Mouse (Mus musculus) embryonic fibroblast, embryonic 13.5 days (primary cell): ENCODE results near the gene Cd180. TPM values are rescaled to one million over a fixed set of nuclear protein-coding genes. Genes with fewer than 3 reads are reported as not detected.
"Not testable (repeated sequence)": the region's sequence is repeated elsewhere in the genome, so short reads cannot be mapped to it uniquely, and the experiment has no call there.

Experiments used
- H3K27ac ChIP-seq: 2 replicates; pipeline ENCODE4 v1.5.1; 2012; ENCODE audit warnings: low read length, control low read depth, inconsistent platforms; ENCODE audit not compliant: insufficient read depth
- H3K4me1 ChIP-seq: 2 replicates; pipeline ENCODE4 v1.6.1; 2011; ENCODE audit warnings: low read length; ENCODE audit not compliant: control insufficient read depth, insufficient read depth
- H3K4me3 ChIP-seq: 2 replicates; pipeline ENCODE4 v1.5.1; 2011; ENCODE audit warnings: mild to moderate bottlenecking, control low read depth, low read length; ENCODE audit not compliant: insufficient read depth
- CTCF ChIP-seq: IDR thresholded peaks from 2 replicates; pipeline ENCODE4 v1.5.1; 2011; ENCODE audit warnings: mild to moderate bottlenecking, control low read depth, low read length, moderate library complexity, borderline replicate concordance; ENCODE audit not compliant: insufficient read depth
- POLR2A ChIP-seq: IDR thresholded peaks from 2 replicates; pipeline ENCODE4 v1.6.1; 2011; ENCODE audit warnings: low read depth, mild to moderate bottlenecking, control low read depth, low read length, moderate library complexity
- polyA plus RNA-seq: library from polyadenylated mRNA; stranded (reverse); fragments of >200 nt; gene quantifications from 2 replicates; pipeline ENCODE4 v1.2.4, GENCODE M21; 2011; ENCODE audit warnings: low read depth; ENCODE audit not compliant: missing spikeins, insufficient read length

The Cd180 gene
- polyA plus RNA-seq, 1 experiment = 0.91 TPM

- TF ChIP-seq POLR2A (no peak), CTCF (no peak)
- H3K27ac ChIP-seq = no peak overlapping the region
- no peak overlapping the region for H3K4me3 ChIP-seq
- no peaks in the 10 kb centered on the region for H3K4me1 ChIP-seq
These were observed 5.0 kb downstream of the Cd180 start for GRCm38 (mm10) chr13:102698335-102698734.

DNA sequence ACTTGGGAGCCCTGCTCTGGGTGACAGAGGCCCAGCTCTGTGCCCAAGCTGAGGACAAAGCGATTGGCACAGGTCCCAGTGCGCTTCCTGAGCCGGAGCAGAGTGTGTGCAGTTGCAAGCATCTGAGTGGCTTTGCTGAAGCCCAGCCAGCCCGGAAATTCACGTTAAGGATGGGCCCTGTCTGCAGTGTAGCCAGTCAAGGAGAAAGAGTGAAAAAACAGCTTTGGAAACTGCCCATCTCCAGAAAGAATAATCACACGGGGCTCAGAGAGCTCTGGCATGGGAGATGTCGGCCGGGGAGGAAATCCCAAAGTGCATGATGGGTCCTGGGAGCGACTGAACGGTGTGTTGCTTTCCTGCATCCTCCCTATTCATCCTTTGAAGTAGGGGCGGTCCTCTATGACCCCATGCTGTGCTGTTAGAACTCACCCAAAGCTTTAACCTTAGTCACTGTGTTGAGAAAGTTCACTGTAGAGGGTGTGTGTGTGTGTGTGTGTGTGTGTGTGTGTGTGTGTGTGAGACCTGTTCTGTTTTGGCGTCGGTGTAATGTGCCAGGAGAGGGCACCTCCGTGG lies 5.5 kb downstream of the Cd180 start:
- Histone ChIP-seq H3K4me1 (no peaks in the 10 kb centered on the region), H3K27ac (no peak overlapping the region), H3K4me3 (no peak overlapping the region)
- TF ChIP-seq CTCF (no peak), POLR2A (no peak)

DNA sequence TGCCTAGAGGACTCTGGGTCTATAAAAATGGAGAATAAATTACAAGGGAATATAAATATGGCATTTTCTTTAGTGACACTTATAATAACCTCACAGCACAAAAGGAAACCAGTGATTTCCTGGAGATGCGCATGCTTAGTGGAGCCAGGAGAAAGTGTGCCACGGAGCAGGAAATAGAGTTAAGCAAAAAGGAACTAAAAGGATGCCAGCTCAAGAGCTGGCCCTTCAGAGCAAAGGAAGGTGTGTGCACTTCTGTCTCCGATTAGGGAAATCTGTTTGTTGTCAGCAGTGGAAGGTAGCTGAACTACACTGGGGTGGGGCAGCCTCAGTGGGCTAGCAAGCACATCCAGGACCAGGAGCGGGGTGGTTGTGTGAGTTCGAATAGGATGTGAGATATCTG lies 6.8 kb downstream of the Cd180 start:
- Histone ChIP-seq H3K4me1 (no peaks in the 10 kb centered on the region), H3K4me3 (no peak overlapping the region), H3K27ac (no peak overlapping the region)
- TF ChIP-seq POLR2A (no peak), CTCF (no peak)

- Histone ChIP-seq H3K4me3 (no peak overlapping the region), H3K4me1 (no peaks in the 10 kb centered on the region), H3K27ac (no peak overlapping the region)
- no peak for TF ChIP-seq CTCF
These were observed 7.4 kb downstream of the Cd180 start for GRCm38 (mm10) chr13:102700744-102701143.

DNA sequence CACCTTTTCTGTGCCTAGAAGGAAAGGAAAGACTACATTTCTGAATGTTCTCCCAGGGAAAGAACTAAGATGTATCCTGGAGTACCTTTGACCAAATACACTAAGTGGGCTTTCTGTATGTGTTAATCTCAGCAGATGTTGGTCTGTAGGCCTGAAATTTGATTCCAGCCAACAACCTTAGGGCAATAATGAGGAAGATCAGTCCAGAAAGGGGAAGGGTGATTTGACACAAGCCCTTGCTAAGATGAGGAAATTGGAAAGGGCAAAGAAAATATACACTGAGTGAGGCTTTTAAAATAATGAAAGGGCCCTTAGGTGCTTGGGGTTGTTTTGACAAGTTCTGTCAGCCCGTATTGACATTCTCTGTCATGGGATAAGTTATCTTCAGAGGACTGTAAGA lies 23.6 kb downstream of the Cd180 start:
- H3K27ac ChIP-seq = no peak overlapping the region
- H3K4me1 ChIP-seq = no peaks in the 10 kb centered on the region
- no peak overlapping the region for H3K4me3 ChIP-seq
- TF ChIP-seq CTCF = no peak
- TF ChIP-seq POLR2A = no peak

- 0 out of 2 replicates have a peak, but pooled peaks cover under 1% of the 10 kb centered on the region for H3K4me1 ChIP-seq
- TF ChIP-seq POLR2A (no peak), CTCF (no peak)
- no peak overlapping the region for H3K27ac ChIP-seq
- no peak overlapping the region for H3K4me3 ChIP-seq
These were observed 32.1 kb downstream of the Cd180 start for GRCm38 (mm10) chr13:102725416-102725815.

- TF ChIP-seq POLR2A (no peak), CTCF (no peak)
- no peak overlapping the region for H3K27ac ChIP-seq
- no peak overlapping the region for H3K4me3 ChIP-seq
- H3K4me1 ChIP-seq = 0 out of 2 replicates have a peak, but pooled peaks cover 2% of the 10 kb centered on the region
These were observed 32.5 kb downstream of the Cd180 start for GRCm38 (mm10) chr13:102725906-102726305.

DNA sequence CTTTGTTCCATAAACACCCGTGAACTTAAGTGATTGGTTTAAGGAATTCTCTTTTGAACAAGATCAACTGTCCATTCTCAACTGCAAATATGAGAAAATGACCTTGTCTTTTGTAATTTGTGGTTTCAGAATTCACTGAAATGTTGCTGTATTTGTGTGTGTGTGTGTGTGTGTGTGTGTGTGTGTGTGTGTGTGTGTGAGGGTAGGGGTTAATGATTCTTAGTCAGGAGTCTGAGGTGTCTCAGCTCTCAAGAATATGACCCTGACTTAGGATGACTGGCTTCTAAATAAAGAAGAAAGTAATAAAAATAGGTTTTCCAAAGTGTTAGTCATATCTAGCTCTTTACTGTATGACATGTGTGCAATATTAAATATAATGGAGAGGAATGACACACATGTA lies 33.5 kb downstream of the Cd180 start:
- Histone ChIP-seq H3K4me1 (0 out of 2 replicates have a peak, but pooled peaks cover 2% of the 10 kb centered on the region), H3K27ac (peak overlapping the region; percentile 44; the same call in 1 of the 2 replicates), H3K4me3 (no peak overlapping the region)
- TF ChIP-seq CTCF = no peak
- no peak for TF ChIP-seq POLR2A

- no peak overlapping the region for H3K4me3 ChIP-seq
- TF ChIP-seq POLR2A (no peak), CTCF (no peak)
These were observed 34.7 kb downstream of the Cd180 start for GRCm38 (mm10) chr13:102728035-102728434.

DNA sequence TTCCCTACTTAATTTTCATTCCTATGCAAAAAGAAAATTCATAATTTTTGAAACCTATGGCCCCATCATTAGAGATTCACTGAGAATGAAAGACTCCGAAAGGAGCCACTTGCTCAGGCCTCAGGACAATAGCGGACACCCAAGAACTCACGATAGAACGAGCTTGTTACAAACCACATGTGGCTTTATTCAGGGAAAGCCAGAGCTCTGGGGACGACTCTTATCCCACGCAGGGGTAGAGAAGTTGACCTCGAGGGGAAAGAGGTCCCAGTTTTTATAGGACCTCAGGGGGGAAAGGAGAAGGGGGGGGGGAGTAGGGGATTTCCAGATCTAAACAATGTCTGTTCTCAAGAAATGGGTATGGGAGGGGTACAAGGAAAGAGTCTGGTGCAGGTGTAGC lies 35.6 kb downstream of the Cd180 start:
- not testable (repeated sequence) for H3K4me3 ChIP-seq, H3K27ac ChIP-seq

More at GRCm38 (mm10) chr13:102728035-102728434, 34.7 kb downstream of the Cd180 start:
- 0 out of 2 replicates have a peak, but pooled peaks cover 2% of the 10 kb centered on the region for H3K4me1 ChIP-seq
- H3K27ac ChIP-seq = no peak overlapping the region

GRCm38 (mm10) chr13:102733063-102733462 lies 39.7 kb downstream of the Cd180 start:
- TF ChIP-seq CTCF (no peak), POLR2A (no peak)

More for the DNA sequence above, 35.6 kb downstream of the Cd180 start:
- H3K4me1 ChIP-seq = not testable (repeated sequence)

More at GRCm38 (mm10) chr13:102733063-102733462, 39.7 kb downstream of the Cd180 start:
- no peak overlapping the region for H3K4me3 ChIP-seq
- H3K27ac ChIP-seq = no peak overlapping the region
- 0 out of 2 replicates have a peak, but pooled peaks cover 2% of the 10 kb centered on the region for H3K4me1 ChIP-seq
